Mouse (Mus musculus): ENCODE measurements around the gene Fbh1. TPM values are rescaled to one million over a fixed set of nuclear protein-coding genes. Genes with fewer than 3 reads are reported as not detected.

The Fbh1 gene
- 134 and 136 TPM in 2 replicates for polyA plus RNA-seq (2014; fragmentation: Nextera tagmentation; extraction: Ambion mirVana)

DNA sequence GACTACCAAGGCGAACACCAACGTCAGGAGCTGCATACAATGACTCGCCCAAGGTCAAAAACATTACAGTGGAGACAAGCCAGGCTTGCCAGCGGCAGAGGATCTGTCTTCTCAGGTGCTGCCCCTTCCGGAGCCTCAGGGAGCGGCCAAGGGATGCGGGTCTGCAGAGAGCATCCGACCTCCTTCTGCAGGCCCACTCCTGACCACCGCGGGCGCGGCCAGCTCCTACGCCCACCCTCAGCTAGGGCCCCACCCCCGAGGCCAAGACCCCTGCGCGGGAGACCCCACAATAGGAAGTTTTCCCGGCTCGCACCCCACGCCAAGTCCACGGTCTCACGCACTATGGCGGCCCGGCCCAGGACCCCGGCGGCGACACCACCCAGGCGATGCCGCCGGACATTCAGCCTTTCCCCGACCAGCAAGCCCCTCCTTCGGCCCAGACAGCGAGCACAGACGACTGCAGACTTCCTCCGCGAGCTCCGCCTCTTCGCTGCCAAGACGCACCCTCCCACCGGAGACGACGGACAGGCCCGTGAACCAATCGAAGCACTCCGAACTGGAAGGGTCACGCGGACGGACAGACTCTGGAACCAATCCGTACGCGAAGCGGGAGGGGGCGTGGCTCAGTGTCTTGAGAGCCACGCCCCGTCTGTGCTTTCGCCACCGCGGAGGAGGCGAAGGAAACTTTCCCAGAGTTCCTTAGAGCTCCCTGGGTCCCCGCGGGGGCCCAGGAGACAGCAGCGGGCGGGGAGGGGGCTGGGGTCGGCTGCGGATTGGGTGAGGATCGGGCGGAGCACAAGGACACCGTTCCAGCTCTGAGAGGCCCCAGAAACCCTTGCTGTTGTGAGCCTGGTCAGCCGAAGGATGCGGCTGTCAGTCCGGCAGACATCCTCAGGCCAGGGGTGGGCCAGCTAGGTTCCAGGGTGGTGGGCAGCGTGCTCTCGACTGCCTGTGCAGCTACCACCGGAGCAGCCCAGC lies at the start of gene Fbh1, which contains the start of gene Ankrd16:
Gene Fbh1 (minus strand): TSS at position 492 of the 978 bp plus-strand sequence.
Gene Ankrd16 (plus strand): TSS at position 786 of the 978 bp plus-strand sequence.
- Histone ChIP-seq H3K4me2 (ENCODE audit: low read depth) (peak within 1 kb of the TSS; percentile 89), H3K36me3 (ENCODE audit: control insufficient read depth, insufficient read depth, low read length) (peaks cover 6% of the 10 kb centered on the region), H3K27ac (ENCODE audit: low read depth, low read length) (peak within 1 kb of the TSS; percentile 88), H3K9me3 (ENCODE audit: control insufficient read depth, low read length) (no peaks in the 10 kb centered on the region), H3K4me3 (ENCODE audit: low read depth, low read length) (peak within 1 kb of the TSS; percentile 80), H3K27me3 (ENCODE audit: control insufficient read depth, insufficient read depth, low read length) (no peaks in the 10 kb centered on the region), H3K4me1 (ENCODE audit: control insufficient read depth, insufficient read depth, low read length) (peaks cover 11% of the 10 kb centered on the region), H3K9ac (ENCODE audit: low read length) (peak within 1 kb of the TSS; percentile 80)
- ATAC-seq (ENCODE audit: insufficient read depth, low FRiP score, low TSS enrichment) (peak; percentile 96), DNase-seq (ENCODE audit: low spot score) (peak; percentile 100)
- under 1% methylated on average over 72 of the region's 73 CpGs for WGBS

- no peaks in the 10 kb centered on the region for H3K36me3 ChIP-seq (ENCODE audit: control insufficient read depth, insufficient read depth, low read length)
- ATAC-seq (ENCODE audit: insufficient read depth, low FRiP score, low TSS enrichment), result no peak
- H3K4me2 ChIP-seq (ENCODE audit: low read depth), result no peak overlapping the region
- no peak overlapping the region for H3K4me3 ChIP-seq (ENCODE audit: low read depth, low read length)
- WGBS, result 81% methylated on average over 2 of the region's 2 CpGs
- no peaks in the 10 kb centered on the region for H3K27me3 ChIP-seq (ENCODE audit: control insufficient read depth, insufficient read depth, low read length)
- H3K4me1 ChIP-seq (ENCODE audit: control insufficient read depth, insufficient read depth, low read length), result no peaks in the 10 kb centered on the region
- H3K9me3 ChIP-seq (ENCODE audit: control insufficient read depth, low read length), result no peaks in the 10 kb centered on the region
- no peak for DNase-seq (ENCODE audit: low spot score)
- H3K27ac ChIP-seq (ENCODE audit: low read depth, low read length), result no peak overlapping the region
- no peak overlapping the region for H3K9ac ChIP-seq (ENCODE audit: low read length)
Observed at GRCm38 (mm10) chr2:11801299-11801930, 24.0 kb upstream of the Fbh1 start.

- no peak overlapping the region for H3K9ac ChIP-seq (ENCODE audit: low read length)
- DNase-seq (ENCODE audit: low spot score), result no peak
- H3K27me3 ChIP-seq (ENCODE audit: control insufficient read depth, insufficient read depth, low read length), result no peaks in the 10 kb centered on the region
- ATAC-seq (ENCODE audit: insufficient read depth, low FRiP score, low TSS enrichment), result no peak
- no peak overlapping the region for H3K27ac ChIP-seq (ENCODE audit: low read depth, low read length)
- H3K4me3 ChIP-seq (ENCODE audit: low read depth, low read length), result no peak overlapping the region
- no peaks in the 10 kb centered on the region for H3K36me3 ChIP-seq (ENCODE audit: control insufficient read depth, insufficient read depth, low read length)
- 65% methylated on average over 5 of the region's 5 CpGs for WGBS
- H3K4me2 ChIP-seq (ENCODE audit: low read depth), result no peak overlapping the region
- no peaks in the 10 kb centered on the region for H3K9me3 ChIP-seq (ENCODE audit: control insufficient read depth, low read length)
- no peaks in the 10 kb centered on the region for H3K4me1 ChIP-seq (ENCODE audit: control insufficient read depth, insufficient read depth, low read length)
Observed at GRCm38 (mm10) chr2:11797930-11798364, 20.6 kb upstream of the Fbh1 start.

- Histone ChIP-seq H3K27ac (ENCODE audit: low read depth, low read length) (no peak overlapping the region), H3K27me3 (ENCODE audit: control insufficient read depth, insufficient read depth, low read length) (no peaks in the 10 kb centered on the region), H3K36me3 (ENCODE audit: control insufficient read depth, insufficient read depth, low read length) (peaks cover 12% of the 10 kb centered on the region), H3K4me1 (ENCODE audit: control insufficient read depth, insufficient read depth, low read length) (no peaks in the 10 kb centered on the region), H3K9ac (ENCODE audit: low read length) (no peak overlapping the region), H3K4me2 (ENCODE audit: low read depth) (no peak overlapping the region), H3K9me3 (ENCODE audit: control insufficient read depth, low read length) (no peaks in the 10 kb centered on the region), H3K4me3 (ENCODE audit: low read depth, low read length) (no peak overlapping the region)
- 73% methylated on average over 4 of the region's 4 CpGs for WGBS
- no peak for ATAC-seq (ENCODE audit: insufficient read depth, low FRiP score, low TSS enrichment)
- no peak for DNase-seq (ENCODE audit: low spot score)
Observed at GRCm38 (mm10) chr2:11794668-11795067, 17.3 kb upstream of the Fbh1 start.

- DNase-seq (ENCODE audit: low spot score), result no peak
- H3K4me2 ChIP-seq (ENCODE audit: low read depth), result no peak overlapping the region
- no peak overlapping the region for H3K9ac ChIP-seq (ENCODE audit: low read length)
- H3K9me3 ChIP-seq (ENCODE audit: control insufficient read depth, low read length), result no peaks in the 10 kb centered on the region
- no peak for ATAC-seq (ENCODE audit: insufficient read depth, low FRiP score, low TSS enrichment)
- no peaks in the 10 kb centered on the region for H3K27me3 ChIP-seq (ENCODE audit: control insufficient read depth, insufficient read depth, low read length)
- no peak overlapping the region for H3K27ac ChIP-seq (ENCODE audit: low read depth, low read length)
- no peak overlapping the region for H3K4me3 ChIP-seq (ENCODE audit: low read depth, low read length)
- peaks cover 18% of the 10 kb centered on the region for H3K36me3 ChIP-seq (ENCODE audit: control insufficient read depth, insufficient read depth, low read length)
- WGBS, result 94% methylated on average over 6 of the region's 6 CpGs
- H3K4me1 ChIP-seq (ENCODE audit: control insufficient read depth, insufficient read depth, low read length), result peaks cover 6% of the 10 kb centered on the region
Observed at GRCm38 (mm10) chr2:11784159-11784558, 6.8 kb upstream of the Fbh1 start.

GRCm38 (mm10) chr2:11778087-11778823 lies 873 bp upstream of the Fbh1 start:
- Histone ChIP-seq H3K36me3 (ENCODE audit: control insufficient read depth, insufficient read depth, low read length) (peaks cover 12% of the 10 kb centered on the region), H3K27ac (ENCODE audit: low read depth, low read length) (peak overlapping the region; percentile 88), H3K9me3 (ENCODE audit: control insufficient read depth, low read length) (no peaks in the 10 kb centered on the region), H3K4me2 (ENCODE audit: low read depth) (peak overlapping the region; percentile 89), H3K9ac (ENCODE audit: low read length) (peak overlapping the region; percentile 80), H3K4me3 (ENCODE audit: low read depth, low read length) (peak overlapping the region; percentile 80), H3K27me3 (ENCODE audit: control insufficient read depth, insufficient read depth, low read length) (no peaks in the 10 kb centered on the region), H3K4me1 (ENCODE audit: control insufficient read depth, insufficient read depth, low read length) (peaks cover 11% of the 10 kb centered on the region)
- peak; percentile 85 for ATAC-seq (ENCODE audit: insufficient read depth, low FRiP score, low TSS enrichment)
- peak; percentile 88 for DNase-seq (ENCODE audit: low spot score)
- WGBS, result under 1% methylated on average over 35 of the region's 43 CpGs

- peaks cover 11% of the 10 kb centered on the region for H3K4me1 ChIP-seq (ENCODE audit: control insufficient read depth, insufficient read depth, low read length)
- 50% methylated on average over 8 of the region's 8 CpGs for WGBS
- H3K9ac ChIP-seq (ENCODE audit: low read length), result peak overlapping the region; percentile 79
- H3K4me2 ChIP-seq (ENCODE audit: low read depth), result peak overlapping the region; percentile 81
- DNase-seq (ENCODE audit: low spot score) (no peak), ATAC-seq (ENCODE audit: insufficient read depth, low FRiP score, low TSS enrichment) (no peak)
- no peaks in the 10 kb centered on the region for H3K27me3 ChIP-seq (ENCODE audit: control insufficient read depth, insufficient read depth, low read length)
- H3K9me3 ChIP-seq (ENCODE audit: control insufficient read depth, low read length), result no peaks in the 10 kb centered on the region
- H3K27ac ChIP-seq (ENCODE audit: low read depth, low read length), result no peak overlapping the region
- H3K4me3 ChIP-seq (ENCODE audit: low read depth, low read length), result peak overlapping the region; percentile 80
- peaks cover 2% of the 10 kb centered on the region for H3K36me3 ChIP-seq (ENCODE audit: control insufficient read depth, insufficient read depth, low read length)
Observed at GRCm38 (mm10) chr2:11776415-11776814, 967 bp downstream of the Fbh1 start.

DNA sequence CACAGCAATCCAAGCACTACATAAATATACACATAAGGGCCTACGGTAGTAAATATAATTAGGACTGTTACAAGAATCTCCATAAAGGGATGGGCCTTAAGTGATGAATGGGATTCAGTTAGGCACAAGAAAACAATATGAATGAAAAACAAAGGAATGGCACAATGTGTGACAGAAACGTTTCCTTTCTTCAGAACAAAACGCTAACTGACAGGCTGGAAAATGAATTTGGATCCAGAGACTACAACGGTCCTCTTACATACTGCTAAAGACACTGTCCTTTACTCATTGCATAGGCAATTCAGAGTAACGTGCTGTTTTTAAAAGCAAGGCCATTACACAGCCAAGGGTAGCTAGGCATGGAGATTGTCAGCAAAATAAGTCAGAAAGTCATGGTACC lies 2.3 kb downstream of the Fbh1 start:
- H3K27me3 ChIP-seq (ENCODE audit: control insufficient read depth, insufficient read depth, low read length), result no peaks in the 10 kb centered on the region
- H3K4me1 ChIP-seq (ENCODE audit: control insufficient read depth, insufficient read depth, low read length), result peaks cover 11% of the 10 kb centered on the region
- no peak overlapping the region for H3K4me2 ChIP-seq (ENCODE audit: low read depth)
- WGBS, result 86% methylated on average over 5 of the region's 5 CpGs
- H3K36me3 ChIP-seq (ENCODE audit: control insufficient read depth, insufficient read depth, low read length), result no peaks in the 10 kb centered on the region
- H3K9ac ChIP-seq (ENCODE audit: low read length), result no peak overlapping the region
- H3K27ac ChIP-seq (ENCODE audit: low read depth, low read length), result no peak overlapping the region
- no peak for ATAC-seq (ENCODE audit: insufficient read depth, low FRiP score, low TSS enrichment)
- DNase-seq (ENCODE audit: low spot score), result no peak
- H3K9me3 ChIP-seq (ENCODE audit: control insufficient read depth, low read length), result no peaks in the 10 kb centered on the region
- no peak overlapping the region for H3K4me3 ChIP-seq (ENCODE audit: low read depth, low read length)
